Mouse (Mus musculus) heart, embryonic 12.5 days (tissue): ENCODE results near the gene Ager. TPM values are rescaled to one million over a fixed set of nuclear protein-coding genes. Genes with fewer than 3 reads are reported as not detected.

Experiments
- ATAC-seq: fragments of 200-750 bp; cut with Nextera tagmentation; 2 replicates; pipeline ENCODE4 v1.8.0; 2017; ENCODE audit warnings: moderate TSS enrichment, moderate library complexity; ENCODE audit not compliant: insufficient number of reproducible peaks, low FRiP score
- H3K27ac ChIP-seq: fragments of 300-500 bp; sonication (generic); 2 replicates; pipeline ENCODE4 v1.5.1; 2016; ENCODE audit warnings: mild to moderate bottlenecking, moderate library complexity; ENCODE audit not compliant: poor library complexity, severe bottlenecking
- H3K27me3 ChIP-seq: fragments of 300-500 bp; sonication (generic); replicated peaks from 2 replicates; pipeline ENCODE4 v1.6.1; 2016; ENCODE audit warnings: mild to moderate bottlenecking, moderate library complexity
- H3K36me3 ChIP-seq: fragments of 300-500 bp; sonication (generic); 2 replicates; pipeline ENCODE4 v1.6.1; 2016; ENCODE audit warnings: mild to moderate bottlenecking, moderate library complexity
- H3K4me1 ChIP-seq: fragments of 300-500 bp; sonication (generic); replicated peaks from 2 replicates; pipeline ENCODE4 v1.6.1; 2016; ENCODE audit warnings: mild to moderate bottlenecking
- H3K4me2 ChIP-seq: fragments of 300-500 bp; sonication (generic); 2 replicates; pipeline ENCODE4 v1.6.1; 2016; ENCODE audit warnings: mild to moderate bottlenecking, moderate library complexity
- H3K4me3 ChIP-seq: fragments of 300-500 bp; sonication (generic); 2 replicates; pipeline ENCODE4 v1.5.1; 2016; ENCODE audit warnings: mild to moderate bottlenecking
- H3K9ac ChIP-seq: fragments of 300-500 bp; sonication (generic); 2 replicates; pipeline ENCODE4 v1.6.1; 2016; ENCODE audit warnings: mild to moderate bottlenecking, moderate library complexity
- H3K9me3 ChIP-seq: fragments of 300-500 bp; sonication (generic); replicated peaks from 2 replicates; pipeline ENCODE4 v1.6.1; 2016; ENCODE audit warnings: mild to moderate bottlenecking, moderate library complexity
- WGBS: fragments of 180-500 bp; shearing (Covaris S2); methylation state at CpG from one replicate; pipeline ENCODE4 v1.1.7; 2016; 5-methylcytosine and 5-hydroxymethylcytosine counted together
- polyA plus RNA-seq: library from polyadenylated mRNA; unstranded; fragments of >200 nt; fragmentation: Nextera tagmentation; extraction: Ambion mirVana; gene quantifications from 2 replicates; pipeline ENCODE4 v1.2.1, GENCODE M21; 2016

Ager gene
- polyA plus RNA-seq, 1 experiment from 2014 or later = 3.8 TPM

DNA sequence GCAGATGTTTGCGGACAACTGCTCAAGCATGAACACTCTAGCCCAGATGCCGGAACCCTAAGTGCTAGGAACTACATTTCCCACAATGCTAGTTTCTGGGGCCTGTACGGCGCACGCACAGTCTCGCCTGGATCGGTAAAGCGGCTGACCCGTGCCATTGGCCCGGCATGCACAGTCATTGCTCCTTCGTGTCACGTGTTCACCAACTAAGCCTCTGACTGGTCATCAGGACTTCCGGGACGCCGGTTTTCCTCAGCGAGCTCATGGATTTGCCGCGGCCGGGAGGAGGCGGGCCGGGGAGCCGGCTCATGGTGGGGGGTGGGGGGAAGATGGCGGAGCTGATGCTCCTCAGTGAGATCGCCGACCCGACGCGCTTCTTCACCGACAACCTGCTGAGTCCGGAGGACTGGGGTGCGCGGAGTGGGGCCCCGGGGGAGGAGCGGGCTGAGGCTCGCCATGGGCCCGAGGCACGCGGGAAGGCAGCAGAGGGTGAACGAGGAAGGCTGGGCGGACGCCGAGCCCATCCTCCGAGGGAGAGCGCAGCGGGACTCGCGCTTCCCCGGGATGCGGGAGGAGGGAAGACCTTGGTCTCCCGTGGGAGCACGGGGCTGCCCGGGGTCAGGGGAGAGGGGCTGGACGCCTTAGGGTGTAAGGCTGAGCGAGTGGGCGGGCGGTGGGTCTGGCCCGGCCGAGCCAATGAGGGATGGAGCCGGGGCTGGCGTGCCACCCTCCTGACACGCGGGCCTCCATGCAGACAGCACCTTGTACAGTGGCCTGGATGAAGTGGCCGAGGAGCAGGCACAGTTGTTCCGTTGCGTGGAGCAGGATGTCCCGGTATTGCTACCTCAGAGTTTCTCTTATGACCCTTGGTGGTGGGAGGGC lies 49.5 kb downstream of the Ager start, which contains the start of gene Atf6b:
TSS of gene Atf6b (plus strand) at position 241 of the 882 bp plus-strand sequence.
- Histone ChIP-seq H3K9ac (peak within 1 kb of the TSS; percentile 94), H3K27me3 (no peaks in the 10 kb centered on the region), H3K36me3 (peaks cover 39% of the 10 kb centered on the region), H3K4me2 (peak within 1 kb of the TSS; percentile 92), H3K9me3 (no peaks in the 10 kb centered on the region), H3K27ac (peak within 1 kb of the TSS; percentile 35; the same call in 1 of the 2 replicates), H3K4me3 (peak within 1 kb of the TSS; percentile 96), H3K4me1 (peaks cover 26% of the 10 kb centered on the region)
- ATAC-seq = peak; percentile 97
- WGBS = under 1% methylated on average over 66 of the region's 66 CpGs

DNA sequence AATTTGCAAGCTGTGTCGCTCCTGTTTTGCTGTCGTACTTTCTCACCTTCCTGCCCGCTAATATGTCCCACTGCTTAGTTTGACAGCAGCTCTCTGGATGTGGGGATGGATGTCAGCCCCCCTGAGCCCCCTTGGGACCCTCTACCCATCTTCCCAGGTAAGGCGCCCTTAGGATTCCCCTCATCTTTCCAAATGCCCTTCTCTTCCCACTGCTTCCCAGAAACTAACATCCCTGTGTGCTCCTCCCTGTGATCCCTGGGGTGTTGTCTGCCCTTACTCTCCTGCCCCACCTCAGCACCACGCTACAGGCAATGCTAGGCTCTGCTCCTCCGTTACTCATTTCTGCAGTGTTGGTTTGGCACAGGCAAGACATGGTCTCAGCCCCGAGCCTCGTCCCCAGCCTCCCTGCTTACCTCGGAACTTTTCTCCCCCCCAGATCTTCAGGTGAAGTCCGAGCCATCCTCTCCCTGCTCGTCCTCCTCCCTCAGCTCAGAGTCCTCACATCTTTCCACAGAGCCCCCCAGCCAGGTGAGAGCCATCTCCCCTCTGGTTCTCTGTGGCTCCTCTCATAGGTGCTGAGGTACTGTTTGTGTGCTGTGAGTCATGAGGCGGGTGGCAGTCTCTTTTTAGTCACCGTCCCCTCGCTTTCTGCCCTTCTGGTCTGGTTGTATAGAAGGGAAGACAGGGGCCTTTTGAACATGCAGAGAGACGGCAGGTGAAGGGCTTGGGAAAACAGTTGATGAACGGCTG lies 50.7 kb downstream of the Ager start:
- H3K27me3 ChIP-seq = no peaks in the 10 kb centered on the region
- WGBS = 78% methylated on average over 16 of the region's 16 CpGs
- peak overlapping the region; percentile 92 for H3K4me2 ChIP-seq
- H3K9ac ChIP-seq = 0 out of 2 replicates have a peak overlapping the region, but pooled peaks have one; percentile 14
- peaks cover 50% of the 10 kb centered on the region for H3K36me3 ChIP-seq
- no peak for ATAC-seq
- no peaks in the 10 kb centered on the region for H3K9me3 ChIP-seq
- H3K27ac ChIP-seq = no peak overlapping the region
- peak overlapping the region; percentile 96; the same call in 1 of the 2 replicates for H3K4me3 ChIP-seq
- H3K4me1 ChIP-seq = peaks cover 26% of the 10 kb centered on the region

- ATAC-seq = no peak
- H3K36me3 ChIP-seq = peaks cover 57% of the 10 kb centered on the region
Measured at GRCm38 (mm10) chr17:34649106-34649864, 51.6 kb downstream of the Ager start.

More at GRCm38 (mm10) chr17:34649106-34649864, 51.6 kb downstream of the Ager start:
- no peak overlapping the region for H3K4me3 ChIP-seq
- H3K9ac ChIP-seq = no peak overlapping the region
- H3K4me1 ChIP-seq = peaks cover 27% of the 10 kb centered on the region
- no peak overlapping the region for H3K27ac ChIP-seq
- 86% methylated on average over 18 of the region's 18 CpGs for WGBS
- no peak overlapping the region for H3K4me2 ChIP-seq
- H3K27me3 ChIP-seq = no peaks in the 10 kb centered on the region
- H3K9me3 ChIP-seq = no peaks in the 10 kb centered on the region

Other genes with a start within 250 kb of the Ager start
- gene Btnl2, start 243.0 kb upstream of the Ager start, polyA plus RNA-seq = 0.09 TPM in 1 of 2 replicates, not detected in the other
- gene Btnl1, start 220.7 kb upstream of the Ager start, polyA plus RNA-seq = not detected in 2 replicates
- not detected in 2 replicates for gene BC051142, start 199.0 kb upstream of the Ager start, polyA plus RNA-seq
- not detected in 2 replicates for gene Btnl4, start 120.5 kb upstream of the Ager start, polyA plus RNA-seq
- gene Btnl6, start 80.5 kb upstream of the Ager start, polyA plus RNA-seq = not detected in 2 replicates
- gene Notch4, start 33.6 kb upstream of the Ager start, polyA plus RNA-seq = 5.7 and 6.5 TPM in 2 replicates
- gene Gpsm3, start 8.1 kb upstream of the Ager start, polyA plus RNA-seq = 4.4 and 4.6 TPM in 2 replicates
- 13.0 and 13.2 TPM in 2 replicates for gene Pbx2, start 6.6 kb upstream of the Ager start, polyA plus RNA-seq
- gene Rnf5, start 5.8 kb downstream of the Ager start, polyA plus RNA-seq = 123 and 126 TPM in 2 replicates
- 52.5 and 52.8 TPM in 2 replicates for gene Agpat1, start 6.4 kb downstream of the Ager start, polyA plus RNA-seq
- 0.30 and 0.57 TPM in 2 replicates for gene Egfl8, start 18.1 kb downstream of the Ager start, polyA plus RNA-seq
- 28.9 TPM in 2 replicates for gene Ppt2, start 30.6 kb downstream of the Ager start, polyA plus RNA-seq
- gene Prrt1, start 31.7 kb downstream of the Ager start, polyA plus RNA-seq = 0.17 TPM in 1 of 2 replicates, not detected in the other
- 10.2 and 11.1 TPM in 2 replicates for gene Fkbpl, start 46.9 kb downstream of the Ager start, polyA plus RNA-seq
- gene Atf6b, start 49.3 kb downstream of the Ager start, polyA plus RNA-seq = 63.2 and 67.0 TPM in 2 replicates
- gene Tnxb, start 72.7 kb downstream of the Ager start, polyA plus RNA-seq = 0.77 and 0.98 TPM in 2 replicates
- gene C4b, start 146.0 kb downstream of the Ager start, polyA plus RNA-seq = 0.15 TPM in 1 of 2 replicates, not detected in the other
- 0.15 TPM in 1 of 2 replicates, not detected in the other for gene Cyp21a1, start 206.7 kb downstream of the Ager start, polyA plus RNA-seq
- 18.2 and 19.6 TPM in 2 replicates for gene Stk19, start 239.1 kb downstream of the Ager start, polyA plus RNA-seq
- gene Dxo, start 239.2 kb downstream of the Ager start, polyA plus RNA-seq = 37.2 and 39.9 TPM in 2 replicates